Mouse (Mus musculus) C2C12 (cell line): ENCODE data around the gene Snta1. TPM values are rescaled to one million over a fixed set of nuclear protein-coding genes. Genes with fewer than 3 reads are reported as not detected.
A peak's percentile ranks its signal among the peaks of the same experiment; 100 is the strongest.

Source experiments
- H3K27me3 ChIP-seq: one replicate; pipeline ENCODE4 v1.6.1; 2011; ENCODE audit not compliant: control insufficient read depth, insufficient read depth, insufficient read length
- H3K36me3 ChIP-seq: one replicate; pipeline ENCODE4 v1.6.1; 2011; ENCODE audit not compliant: control insufficient read depth, insufficient read depth
- H3K4me3 ChIP-seq: one replicate; pipeline ENCODE4 v1.5.1; 2011; ENCODE audit warnings: mild to moderate bottlenecking, control low read depth; ENCODE audit not compliant: poor library complexity, insufficient read depth, severe bottlenecking
- H3K79me2 ChIP-seq: one replicate; pipeline ENCODE4 v1.6.1; 2011; ENCODE audit not compliant: control insufficient read depth, insufficient read depth
- H3K79me3 ChIP-seq: one replicate; pipeline ENCODE4 v1.6.1; 2011; ENCODE audit warnings: low read depth, control low read depth
- H3ac ChIP-seq: one replicate; pipeline ENCODE3; 2011; ENCODE audit warnings: low read depth; ENCODE audit not compliant: control insufficient read depth, insufficient read length
- CEBPB ChIP-seq: IDR thresholded peaks from one replicate; pipeline ENCODE4 v1.6.1; 2011; ENCODE audit warnings: low read depth, mild to moderate bottlenecking, control low read depth, moderate library complexity
- CTCF ChIP-seq: IDR thresholded peaks from one replicate; pipeline ENCODE4 v1.5.1; 2011; ENCODE audit not compliant: control insufficient read depth, insufficient read depth, insufficient read length
- FOSL1 ChIP-seq: IDR thresholded peaks from one replicate; pipeline ENCODE4 v1.8.0; 2011; ENCODE audit warnings: mild to moderate bottlenecking, low read length; ENCODE audit not compliant: poor library complexity, insufficient read depth, severe bottlenecking
- MAX ChIP-seq: IDR thresholded peaks from one replicate; pipeline ENCODE4 v1.6.1; 2011; ENCODE audit warnings: mild to moderate bottlenecking, control low read depth
- MYOD1 ChIP-seq: IDR thresholded peaks from one replicate; pipeline ENCODE4 v1.6.1; 2011; ENCODE audit warnings: low read depth; ENCODE audit not compliant: control insufficient read depth, insufficient read length
- MYOG ChIP-seq: IDR thresholded peaks from one replicate; pipeline ENCODE4 v1.6.1; 2011; ENCODE audit not compliant: control insufficient read depth, insufficient read length; ENCODE audit errors: extremely low read depth
- USF1 ChIP-seq: IDR thresholded peaks from one replicate; pipeline ENCODE4 v1.6.1; 2011; ENCODE audit warnings: low read depth, mild to moderate bottlenecking, control low read depth, moderate library complexity
- long read RNA-seq, 2 experiments: library from polyadenylated mRNA; unstranded; transcript quantifications; one replicate each; pipeline ENCODE4 v2.0.0; 2019 to 2020
- polyA plus RNA-seq: library from polyadenylated mRNA; unstranded; fragments of >200 nt; fragmentation: generic; extraction: Trizol; gene quantifications from one replicate; pipeline ENCODE4 v1.2.1, GENCODE M21; 2012; ENCODE audit warnings: missing spikeins

Snta1 gene
- 28.5 TPM for polyA plus RNA-seq
- long read RNA-seq, experiment 1, transcript Snta1-202 (8 exons, 2,131 nt), result major isoform, 20 of 29 reads
- long read RNA-seq, experiment 1, partial matches to known transcripts, result 7 of 29 reads
- long read RNA-seq, experiment 1, other reads (novel, unspliced or antisense), result 2 of 29 reads
- long read RNA-seq, experiment 2, transcript Snta1-202 (8 exons, 2,131 nt), result major isoform, 231 of 246 reads
- long read RNA-seq, experiment 2, partial matches to known transcripts, result 1 of 246 reads
- long read RNA-seq, experiment 2, other reads (novel, unspliced or antisense), result 12 of 246 reads

GRCm38 (mm10) chr2:154407643-154408445, at the start of gene Snta1:
Gene Snta1 (minus strand): TSS chr2:154408099.
- TF ChIP-seq MAX (no peak), CTCF (no peak), MYOG (no peak), USF1 (no peak), MYOD1 (no peak), CEBPB (no peak), FOSL1 (no peak)
- H3ac ChIP-seq, result peak within 1 kb of the TSS; percentile 72
- H3K79me3 ChIP-seq, result no peaks in the 10 kb centered on the region
- no peaks in the 10 kb centered on the region for H3K27me3 ChIP-seq
- H3K36me3 ChIP-seq, result no peaks in the 10 kb centered on the region
- H3K79me2 ChIP-seq, result no peaks in the 10 kb centered on the region
- peak within 1 kb of the TSS; percentile 46 for H3K4me3 ChIP-seq

- no peaks in the 10 kb centered on the region for H3K27me3 ChIP-seq
- TF ChIP-seq FOSL1 (no peak), MYOG (no peak)
Observed at GRCm38 (mm10) chr2:154456621-154457020, 48.7 kb upstream of the Snta1 start.

GRCm38 (mm10) chr2:154455776-154456175, 47.9 kb upstream of the Snta1 start:
- H3ac ChIP-seq, result no peak overlapping the region
- peaks cover 60% of the 10 kb centered on the region for H3K79me3 ChIP-seq
- no peak for TF ChIP-seq FOSL1
- peak; percentile 4 for TF ChIP-seq MYOD1
- no peak for TF ChIP-seq CEBPB
- TF ChIP-seq MYOG, result no peak
- no peak overlapping the region for H3K4me3 ChIP-seq
- no peaks in the 10 kb centered on the region for H3K27me3 ChIP-seq
- no peaks in the 10 kb centered on the region for H3K36me3 ChIP-seq
- H3K79me2 ChIP-seq, result peaks cover 100% of the 10 kb centered on the region

More at GRCm38 (mm10) chr2:154456621-154457020, 48.7 kb upstream of the Snta1 start:
- Histone ChIP-seq H3K4me3 (no peak overlapping the region), H3ac (no peak overlapping the region), H3K79me2 (peaks cover 100% of the 10 kb centered on the region), H3K36me3 (no peaks in the 10 kb centered on the region), H3K79me3 (peaks cover 59% of the 10 kb centered on the region)

GRCm38 (mm10) chr2:154454605-154455004, 46.7 kb upstream of the Snta1 start:
- Histone ChIP-seq H3K27me3 (no peaks in the 10 kb centered on the region), H3K79me3 (peaks cover 64% of the 10 kb centered on the region), H3K4me3 (no peak overlapping the region), H3K79me2 (peaks cover 100% of the 10 kb centered on the region), H3ac (no peak overlapping the region), H3K36me3 (no peaks in the 10 kb centered on the region)
- TF ChIP-seq MYOD1 (no peak), CEBPB (no peak), USF1 (no peak), CTCF (no peak), MAX (no peak), MYOG (no peak), FOSL1 (no peak)

GRCm38 (mm10) chr2:154454099-154454498, 46.2 kb upstream of the Snta1 start:
- H3K79me3 ChIP-seq, result peaks cover 68% of the 10 kb centered on the region
- H3K79me2 ChIP-seq, result peaks cover 100% of the 10 kb centered on the region
- no peak overlapping the region for H3K4me3 ChIP-seq
- no peaks in the 10 kb centered on the region for H3K27me3 ChIP-seq
- H3ac ChIP-seq, result no peak overlapping the region
- TF ChIP-seq MAX (no peak), USF1 (no peak), CEBPB (no peak), FOSL1 (no peak), CTCF (no peak), MYOD1 (no peak), MYOG (no peak)
- H3K36me3 ChIP-seq, result no peaks in the 10 kb centered on the region
